Mouse (Mus musculus): ENCODE measurements around the gene Narfl.
"Not testable (repeated sequence)": the region's sequence is repeated elsewhere in the genome, so short reads cannot be mapped to it uniquely, and the experiment has no call there.

Narfl gene

DNA sequence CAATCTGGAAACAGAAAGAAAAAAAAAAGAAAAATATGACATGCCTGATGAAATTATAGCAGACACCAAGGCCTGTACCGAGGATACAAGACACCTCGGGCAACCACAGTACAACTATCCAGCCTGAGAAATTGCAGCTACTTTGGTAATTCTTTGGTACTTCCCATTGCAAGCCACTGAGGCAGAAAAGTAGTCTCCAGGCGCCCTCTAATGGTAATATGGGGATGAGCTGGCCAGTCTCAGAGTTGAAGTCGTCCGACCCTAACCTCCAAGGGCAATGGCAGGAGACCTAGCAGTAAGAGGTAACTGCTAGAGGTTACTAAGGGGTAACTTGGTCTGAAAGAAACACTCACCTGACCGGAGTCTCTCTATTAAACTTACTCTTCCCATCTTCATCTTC is 27.5 kb downstream of the Narfl start:
- peak; percentile 65 for DNase-seq (ENCODE audit: extremely low spot score, low spot score)

DNA sequence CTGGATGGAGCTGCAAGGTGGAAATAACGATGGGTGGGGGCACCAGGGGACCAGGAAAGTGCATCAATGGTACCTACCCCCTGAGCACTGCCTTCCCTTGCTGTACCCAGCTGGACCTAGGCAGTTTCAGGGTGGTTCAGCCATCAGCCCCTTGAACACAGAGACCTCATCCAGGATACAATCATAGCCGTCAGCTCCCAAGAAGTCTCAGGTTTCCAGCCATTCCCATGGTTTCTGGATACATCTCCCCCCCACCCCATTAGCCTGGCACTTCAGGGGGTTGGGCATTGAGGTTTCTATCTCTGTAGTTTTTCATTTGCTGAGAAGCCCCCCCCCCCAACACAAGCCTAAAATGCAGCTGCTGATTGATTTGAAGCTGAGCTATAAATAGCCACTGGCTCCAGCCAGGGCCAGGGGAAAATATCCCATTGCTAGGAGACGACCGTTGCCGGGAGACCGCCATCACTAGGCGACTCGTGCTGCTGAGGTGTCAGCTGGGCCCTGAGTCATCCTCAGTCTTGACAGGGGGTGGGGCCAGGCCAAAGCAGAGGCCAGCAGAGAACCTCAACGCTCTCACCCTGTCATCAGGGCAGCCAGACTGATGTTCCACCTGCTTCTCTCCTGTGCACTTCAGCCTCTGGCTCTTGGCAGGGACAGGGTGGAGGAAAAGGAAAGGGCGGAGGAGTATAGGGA is 29.4 kb downstream of the Narfl start:
- peak; percentile 86 for DNase-seq (ENCODE audit: extremely low spot score, low spot score)

DNA sequence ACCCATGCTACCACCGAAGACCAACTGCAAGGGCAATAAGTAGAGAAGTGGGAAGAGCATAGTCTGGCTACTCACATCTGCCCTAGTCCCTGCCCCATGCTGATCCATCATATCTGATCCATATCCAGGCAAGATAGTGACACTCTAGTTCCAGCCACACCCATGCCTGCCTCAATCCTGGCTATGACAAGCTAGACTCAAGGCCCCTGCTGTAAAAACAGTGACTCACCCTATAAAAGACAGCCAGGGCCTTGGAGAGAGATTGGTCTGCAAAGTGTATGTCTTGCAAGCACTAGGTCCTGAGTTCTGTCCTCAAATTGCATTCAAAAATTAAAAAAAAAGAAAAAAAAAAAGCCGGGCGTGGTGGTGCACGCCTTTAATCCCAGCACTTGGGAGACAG is 32.9 kb downstream of the Narfl start:
- no peak for DNase-seq (ENCODE audit: extremely low spot score, low spot score)

DNA sequence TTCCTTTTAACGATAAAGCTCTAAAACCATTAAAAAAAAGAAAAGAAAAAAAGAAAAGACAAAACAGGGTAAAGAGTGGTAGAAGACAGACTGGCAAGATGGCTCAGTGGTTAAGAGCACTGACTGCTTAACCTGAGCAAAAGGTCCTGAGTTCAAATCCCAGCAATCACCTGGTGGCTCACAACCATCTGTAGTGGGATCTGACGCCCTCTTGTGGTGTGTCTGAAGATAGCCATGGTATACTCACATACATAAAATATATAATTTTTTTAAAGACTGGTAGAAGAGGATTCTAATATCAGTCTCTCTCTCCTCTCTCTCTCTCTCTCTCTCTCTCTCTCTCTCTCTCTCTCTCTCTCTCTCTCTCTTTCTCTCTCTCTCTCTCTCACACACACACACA is 33.9 kb downstream of the Narfl start:
- DNase-seq (ENCODE audit: extremely low spot score, low spot score), result not testable (repeated sequence)

DNA sequence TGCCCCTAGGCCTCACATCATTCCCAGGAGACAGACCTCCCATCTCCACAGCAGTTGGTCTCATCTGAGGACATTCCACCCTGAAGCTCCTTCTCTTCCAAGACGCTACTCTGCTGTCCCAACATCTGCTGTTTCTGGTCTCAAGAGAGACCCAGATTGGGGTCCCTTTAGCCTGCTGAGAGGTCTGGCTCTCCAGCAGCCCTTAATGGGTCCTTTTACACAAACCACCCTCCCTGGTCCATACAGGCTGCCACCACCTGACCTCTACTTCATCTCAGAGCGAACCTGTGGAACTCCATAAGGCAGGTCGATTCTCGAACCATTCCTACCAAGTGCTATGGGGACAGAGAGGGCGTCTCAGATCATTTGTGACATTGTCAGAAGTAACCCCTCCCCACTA is 34.5 kb downstream of the Narfl start:
- DNase-seq (ENCODE audit: extremely low spot score, low spot score), result no peak

DNA sequence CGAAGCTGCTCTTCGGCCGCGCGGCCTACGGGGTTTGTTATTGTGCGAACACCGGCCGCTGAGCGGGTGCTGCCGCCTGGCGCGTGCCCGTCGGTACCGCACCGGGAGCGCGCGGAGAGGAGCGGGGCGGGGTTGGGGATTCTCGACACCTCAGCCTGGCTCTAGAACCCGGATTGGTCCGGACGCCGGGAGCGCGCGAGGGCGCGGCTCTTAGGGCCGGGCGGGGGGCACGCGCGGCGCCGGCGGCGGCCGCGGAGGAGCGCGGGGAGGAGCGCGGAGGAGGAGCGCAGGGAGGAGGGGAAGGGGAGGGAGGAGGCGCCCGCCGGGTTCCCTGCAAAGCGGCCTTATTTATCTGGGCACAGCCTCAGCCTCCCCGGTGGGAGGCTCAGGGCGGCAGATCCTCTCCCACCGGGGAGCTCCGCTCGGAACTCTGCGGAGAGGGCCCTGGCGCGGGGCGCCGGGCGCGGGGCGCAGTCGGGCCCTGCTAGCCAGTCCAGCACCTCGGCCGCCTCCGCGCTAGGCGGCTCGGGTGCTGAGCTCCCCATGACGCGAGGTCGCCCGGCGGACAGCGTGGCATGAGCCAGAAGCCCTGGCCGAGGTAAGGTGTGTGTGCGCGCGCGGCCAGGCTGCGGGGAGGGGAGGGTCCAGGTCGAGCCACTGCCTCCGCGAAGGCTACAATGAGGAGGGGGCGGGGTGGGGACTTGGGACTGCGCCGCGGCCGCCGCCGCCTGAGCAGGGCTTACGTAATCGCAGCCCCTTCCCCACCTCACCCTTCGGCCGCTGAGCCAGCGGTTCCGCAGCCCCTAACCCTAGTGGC is 35.4 kb downstream of the Narfl start, which contains the start of gene Fbxl16:
Gene Fbxl16 (plus strand): TSS at position 297 of the 817 bp plus-strand sequence.
- DNase-seq (ENCODE audit: extremely low spot score, low spot score), result peak; percentile 83

DNA sequence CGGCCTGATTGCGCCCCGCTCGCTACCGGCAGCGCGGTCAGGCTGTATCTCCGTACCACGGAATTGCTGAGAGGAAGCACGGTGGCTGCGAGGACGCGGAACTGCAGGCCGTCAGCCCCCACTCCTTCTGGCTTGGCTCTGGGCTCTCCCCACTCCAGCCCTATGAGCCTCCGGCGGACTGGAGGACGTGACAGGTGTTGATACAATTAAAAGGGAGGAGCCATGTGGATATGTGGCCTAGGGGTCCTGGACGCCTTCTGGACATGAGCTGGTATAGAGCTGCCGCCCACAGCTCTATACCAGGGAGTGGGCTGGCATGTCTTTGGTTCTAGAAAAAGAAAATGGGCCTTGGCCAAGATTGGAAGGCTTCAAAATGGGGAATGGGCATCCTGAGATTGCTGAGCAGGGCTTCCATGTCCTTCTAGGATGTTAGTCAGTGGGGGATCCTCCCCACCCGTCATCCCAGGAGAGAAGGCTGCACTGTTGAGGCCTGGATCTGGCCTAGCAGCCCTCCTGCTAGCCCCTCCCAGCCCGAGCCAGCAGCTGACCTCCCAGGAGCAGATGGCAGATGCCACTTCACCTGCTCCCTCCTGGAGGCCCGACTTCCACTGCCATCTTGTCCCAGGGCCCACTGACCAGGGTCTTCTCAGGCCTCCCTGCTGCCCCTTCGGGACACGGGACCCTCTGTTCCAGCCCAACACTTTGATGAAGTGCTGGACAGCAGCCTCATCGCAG is 36.2 kb downstream of the Narfl start:
- DNase-seq (ENCODE audit: extremely low spot score, low spot score), result no peak

DNA sequence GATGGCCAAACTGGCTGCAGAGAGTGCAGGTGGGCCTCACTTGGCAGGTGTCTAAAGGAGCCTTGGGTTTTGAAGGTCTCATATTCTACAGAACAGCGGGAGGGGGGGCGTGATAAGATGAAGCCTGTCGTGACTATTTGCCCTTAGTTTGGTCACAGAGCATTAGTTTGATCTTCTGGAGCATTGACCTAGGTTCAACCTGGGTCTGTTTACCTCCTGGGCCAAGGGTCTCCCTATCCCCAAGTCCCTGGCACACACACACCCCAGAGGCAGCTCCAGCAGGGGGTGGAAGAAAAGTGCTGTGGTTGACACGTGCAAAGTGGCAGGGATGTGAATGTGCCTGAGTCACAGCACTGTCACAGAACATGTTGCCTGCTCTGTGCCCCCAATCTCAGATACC is 37.3 kb downstream of the Narfl start:
- no peak for DNase-seq (ENCODE audit: extremely low spot score, low spot score)

DNA sequence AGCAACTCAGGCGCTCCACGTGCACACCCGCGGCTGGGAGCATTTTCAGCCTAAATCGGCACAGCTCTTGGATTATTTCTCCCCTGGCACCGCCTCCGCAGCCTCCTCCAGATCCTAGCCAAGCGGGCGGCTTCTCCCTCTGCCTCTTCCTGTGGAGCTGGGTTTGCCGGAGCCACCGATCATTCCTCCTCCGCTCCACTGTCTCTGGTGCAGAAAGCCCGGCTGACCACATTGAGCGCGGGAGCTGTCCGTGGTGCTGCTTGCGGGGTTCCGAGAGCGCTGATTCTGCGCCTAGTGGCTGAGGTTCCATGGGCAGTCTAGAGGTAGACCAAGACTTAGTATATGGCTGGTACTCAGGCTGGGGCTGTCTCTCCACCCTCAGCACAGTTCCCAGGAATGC is 39.9 kb downstream of the Narfl start:
- peak; percentile 93 for DNase-seq (ENCODE audit: extremely low spot score, low spot score)

DNA sequence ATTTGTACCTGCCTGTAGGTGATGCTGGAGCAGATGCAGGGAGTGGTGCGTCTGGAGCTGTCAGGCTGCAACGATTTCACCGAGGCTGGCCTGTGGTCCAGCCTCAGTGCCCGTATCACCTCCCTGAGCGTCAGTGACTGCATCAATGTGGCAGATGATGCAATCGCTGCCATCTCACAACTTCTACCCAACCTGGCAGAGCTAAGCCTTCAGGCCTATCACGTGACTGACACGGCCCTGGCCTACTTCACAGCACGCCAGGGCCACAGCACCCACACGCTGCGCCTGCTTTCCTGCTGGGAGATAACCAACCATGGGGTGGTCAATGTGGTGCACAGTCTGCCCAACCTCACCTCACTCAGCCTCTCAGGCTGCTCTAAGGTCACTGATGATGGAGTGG is 44.1 kb downstream of the Narfl start:
- no peak for DNase-seq (ENCODE audit: extremely low spot score, low spot score)

DNA sequence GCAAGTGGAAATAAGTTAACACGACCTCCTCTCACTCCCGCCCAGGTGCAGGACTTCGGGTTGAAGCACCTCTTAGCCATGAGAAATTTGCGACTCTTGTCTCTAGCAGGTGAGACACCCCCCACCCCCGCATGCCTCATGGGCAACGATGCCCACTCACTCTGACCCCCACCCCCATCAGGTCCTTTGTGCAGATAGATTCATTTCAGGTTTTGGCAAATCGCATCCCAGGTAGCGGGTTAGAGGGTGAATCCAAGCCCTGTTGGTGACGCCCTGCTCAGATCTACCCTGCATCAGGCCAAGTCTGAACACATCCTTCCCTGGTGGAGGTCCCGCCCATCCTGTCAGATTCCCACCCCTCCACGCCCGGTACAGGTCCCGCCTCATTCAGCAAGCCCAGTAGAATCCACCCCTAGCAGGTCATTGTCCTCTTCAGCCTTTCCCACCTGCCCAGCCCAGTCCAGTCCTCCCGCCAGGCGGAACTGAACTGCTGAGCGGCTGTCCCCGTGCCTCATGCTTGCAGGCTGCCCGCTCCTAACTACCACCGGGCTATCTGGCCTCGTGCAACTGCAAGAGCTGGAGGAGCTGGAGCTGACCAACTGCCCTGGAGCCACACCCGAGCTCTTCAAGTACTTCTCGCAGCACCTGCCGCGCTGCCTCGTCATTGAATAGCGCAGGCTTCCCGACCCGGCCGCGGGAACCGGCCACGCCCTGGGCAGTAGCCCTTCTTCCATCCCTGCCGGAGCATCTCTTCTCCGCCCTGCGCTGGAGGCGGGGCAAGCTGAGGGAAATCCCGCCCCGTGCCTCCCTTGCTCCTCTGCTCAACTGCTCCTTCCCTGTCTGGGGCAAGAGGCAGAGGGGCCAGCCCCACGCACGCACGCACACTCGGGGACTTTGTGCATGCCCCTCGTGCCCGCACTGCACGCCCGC is 45.5 kb downstream of the Narfl start:
- no peak for DNase-seq (ENCODE audit: extremely low spot score, low spot score)

DNA sequence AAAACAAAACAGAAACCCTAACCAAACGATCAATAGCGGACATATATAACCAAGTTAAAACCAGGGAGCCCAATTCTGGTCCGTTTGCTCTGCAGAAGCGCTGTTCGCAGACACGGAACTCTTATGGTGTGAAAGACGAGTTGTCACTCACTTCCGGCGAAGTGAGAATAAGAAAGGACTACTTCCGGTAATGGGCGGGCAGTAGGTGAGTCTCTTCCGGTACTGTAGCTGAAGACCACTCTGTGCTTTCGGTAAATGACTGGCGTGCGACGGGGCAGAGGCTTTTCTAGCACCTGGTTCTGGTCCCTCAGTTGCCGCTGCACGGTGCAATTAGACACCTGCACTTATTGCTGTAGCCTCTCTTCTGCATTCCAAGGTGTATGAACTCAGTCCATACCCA is 49.9 kb downstream of the Narfl start, which contains the start of gene Wdr24:
Gene Wdr24 (plus strand): TSS at position 176 of the 400 bp plus-strand sequence.
- DNase-seq (ENCODE audit: extremely low spot score, low spot score), result peak; percentile 65

DNA sequence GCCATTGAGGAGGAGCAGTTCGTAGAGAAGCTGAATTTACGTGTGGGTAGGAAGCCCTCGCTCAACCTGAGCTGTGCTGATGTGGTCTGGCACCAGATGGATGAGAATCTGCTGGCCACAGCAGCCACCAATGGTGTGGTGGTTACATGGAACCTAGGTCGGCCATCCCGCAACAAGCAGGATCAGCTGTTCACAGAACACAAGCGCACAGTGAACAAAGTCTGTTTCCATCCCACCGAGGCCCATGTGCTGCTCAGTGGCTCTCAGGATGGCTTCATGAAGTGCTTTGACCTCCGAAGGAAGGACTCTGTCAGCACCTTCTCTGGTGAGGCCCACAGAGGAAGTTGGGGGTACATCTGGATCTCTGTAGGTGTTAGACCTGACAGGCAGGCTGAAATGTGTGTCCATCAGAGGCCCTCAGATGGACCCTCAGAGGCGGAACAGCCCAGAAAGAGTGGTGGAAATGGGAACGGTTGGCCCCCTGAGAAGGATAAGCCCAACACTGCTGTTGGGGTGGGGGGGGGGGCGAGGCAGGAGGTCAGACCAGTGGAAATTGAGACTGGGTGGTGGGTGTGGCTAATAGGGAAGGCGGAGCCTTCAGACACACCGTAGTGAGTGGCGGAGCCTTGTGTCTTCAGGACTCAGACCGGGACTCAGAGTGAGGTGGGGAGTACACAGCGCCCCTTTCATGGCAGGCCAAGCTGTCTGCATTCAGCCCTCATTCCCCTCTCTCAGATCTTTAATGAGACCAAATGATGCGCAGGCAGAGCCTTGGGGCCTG is 51.0 kb downstream of the Narfl start:
- DNase-seq (ENCODE audit: extremely low spot score, low spot score), result no peak

DNA sequence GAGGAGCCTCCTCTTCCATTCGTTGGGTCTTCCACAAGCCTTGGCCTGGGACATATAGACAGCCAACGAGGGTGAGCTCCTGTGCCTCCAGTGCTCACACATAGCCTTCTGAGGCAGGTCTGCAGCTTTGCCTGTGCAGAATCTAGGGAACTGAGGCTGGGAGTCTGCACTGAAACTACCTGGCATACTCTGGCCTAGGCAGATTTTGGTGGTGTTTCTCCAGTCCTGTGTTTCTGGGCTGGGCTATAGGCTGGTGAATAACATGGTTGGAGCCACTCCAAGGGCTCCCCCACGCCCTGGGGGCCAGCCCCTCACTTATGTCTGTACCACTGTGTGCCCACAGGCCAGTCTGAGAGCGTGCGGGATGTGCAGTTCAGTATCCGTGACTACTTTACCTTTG is 51.7 kb downstream of the Narfl start:
- no peak for DNase-seq (ENCODE audit: extremely low spot score, low spot score)

DNA sequence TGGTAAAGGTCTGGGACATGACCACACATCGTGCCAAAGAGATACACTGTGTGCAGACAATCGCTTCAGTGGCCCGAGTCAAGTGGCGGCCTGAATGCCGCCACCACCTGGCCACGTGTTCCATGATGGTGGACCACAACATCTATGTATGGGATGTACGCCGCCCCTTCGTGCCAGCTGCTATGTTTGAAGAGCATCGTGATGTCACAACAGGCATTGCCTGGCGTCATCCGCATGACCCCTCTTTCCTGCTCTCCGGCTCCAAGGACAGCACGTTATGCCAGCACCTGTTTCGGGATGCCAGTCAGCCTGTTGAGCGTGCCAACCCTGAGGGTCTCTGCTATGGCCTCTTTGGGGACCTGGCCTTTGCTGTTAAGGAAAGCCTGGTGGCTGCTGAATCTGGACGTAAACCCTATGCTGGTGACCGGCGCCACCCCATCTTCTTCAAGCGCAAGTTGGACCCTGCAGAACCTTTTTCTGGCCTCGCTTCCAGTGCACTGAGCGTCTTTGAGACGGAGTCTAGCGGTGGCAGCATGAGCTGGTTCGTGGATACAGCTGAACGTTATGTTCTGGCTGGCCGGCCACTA is 52.5 kb downstream of the Narfl start:
- no peak for DNase-seq (ENCODE audit: extremely low spot score, low spot score)

DNA sequence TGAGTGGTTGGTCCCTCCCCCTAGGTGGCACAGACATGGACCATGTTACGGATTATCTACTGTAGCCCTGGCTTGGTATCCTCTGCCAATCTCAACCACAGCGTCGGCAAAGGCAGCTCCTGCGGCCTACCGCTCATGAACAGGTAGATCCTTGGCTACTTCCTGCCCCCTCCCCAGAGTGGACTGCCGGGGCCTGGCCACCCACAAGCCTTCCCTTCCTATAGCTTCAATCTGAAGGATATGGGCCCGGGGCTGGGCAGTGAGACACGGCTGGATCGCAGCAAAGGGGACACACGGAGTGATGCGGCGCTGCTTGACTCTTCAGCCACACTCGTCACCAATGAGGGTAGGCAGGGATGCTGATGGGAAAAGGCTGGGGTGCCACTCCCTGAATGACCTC is 53.4 kb downstream of the Narfl start:
- DNase-seq (ENCODE audit: extremely low spot score, low spot score), result no peak

DNA sequence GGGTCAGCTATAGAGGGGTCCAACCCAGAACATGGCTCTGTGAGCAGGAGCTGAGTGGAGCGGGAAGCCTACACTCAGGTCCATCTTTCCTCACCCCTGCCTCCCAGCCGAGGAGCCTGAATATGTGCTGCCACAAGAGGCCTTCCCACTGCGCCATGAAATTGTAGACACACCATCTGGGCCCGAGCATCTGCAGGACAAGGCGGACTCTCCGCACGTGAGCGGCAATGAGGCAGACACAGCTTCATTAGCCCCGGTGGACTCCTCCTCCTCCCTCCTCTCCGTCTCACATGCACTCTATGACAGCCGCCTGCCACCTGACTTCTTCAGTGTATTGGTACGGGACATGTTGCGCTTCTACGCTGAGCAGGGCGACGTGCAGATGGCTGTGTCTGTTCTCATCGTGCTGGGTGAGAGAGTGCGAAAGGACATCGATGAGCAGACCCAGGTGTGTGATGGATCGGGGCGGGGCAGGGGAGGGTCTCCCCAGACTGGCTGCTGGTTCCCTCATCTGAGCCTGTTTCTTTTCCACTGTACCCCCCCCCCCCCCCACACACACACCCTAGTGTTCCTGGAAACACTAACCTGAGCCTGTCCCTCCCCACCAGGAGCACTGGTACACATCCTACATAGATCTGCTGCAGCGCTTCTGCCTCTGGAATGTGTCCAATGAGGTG is 54.1 kb downstream of the Narfl start:
- no peak for DNase-seq (ENCODE audit: extremely low spot score, low spot score)

DNA sequence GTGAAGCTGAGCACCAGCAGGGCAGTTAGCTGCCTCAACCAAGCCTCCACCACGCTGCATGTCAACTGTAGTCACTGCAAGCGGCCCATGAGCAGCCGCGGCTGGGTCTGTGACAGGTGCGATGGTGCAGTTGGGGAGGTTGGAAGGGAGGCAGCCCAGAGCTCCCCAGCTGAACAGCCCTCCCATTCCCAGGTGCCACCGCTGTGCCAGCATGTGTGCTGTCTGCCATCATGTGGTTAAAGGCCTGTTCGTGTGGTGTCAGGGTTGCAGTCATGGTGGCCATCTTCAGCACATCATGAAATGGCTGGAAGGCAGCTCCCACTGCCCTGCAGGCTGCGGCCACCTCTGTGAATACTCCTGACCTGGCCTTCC is 54.6 kb downstream of the Narfl start:
- peak; percentile 38 for DNase-seq (ENCODE audit: extremely low spot score, low spot score)

Data from neural tube, embryonic 10.5 days (tissue).